7 mouse cellular contexts compared by ENCODE assay signal in the genomic region with DNA sequence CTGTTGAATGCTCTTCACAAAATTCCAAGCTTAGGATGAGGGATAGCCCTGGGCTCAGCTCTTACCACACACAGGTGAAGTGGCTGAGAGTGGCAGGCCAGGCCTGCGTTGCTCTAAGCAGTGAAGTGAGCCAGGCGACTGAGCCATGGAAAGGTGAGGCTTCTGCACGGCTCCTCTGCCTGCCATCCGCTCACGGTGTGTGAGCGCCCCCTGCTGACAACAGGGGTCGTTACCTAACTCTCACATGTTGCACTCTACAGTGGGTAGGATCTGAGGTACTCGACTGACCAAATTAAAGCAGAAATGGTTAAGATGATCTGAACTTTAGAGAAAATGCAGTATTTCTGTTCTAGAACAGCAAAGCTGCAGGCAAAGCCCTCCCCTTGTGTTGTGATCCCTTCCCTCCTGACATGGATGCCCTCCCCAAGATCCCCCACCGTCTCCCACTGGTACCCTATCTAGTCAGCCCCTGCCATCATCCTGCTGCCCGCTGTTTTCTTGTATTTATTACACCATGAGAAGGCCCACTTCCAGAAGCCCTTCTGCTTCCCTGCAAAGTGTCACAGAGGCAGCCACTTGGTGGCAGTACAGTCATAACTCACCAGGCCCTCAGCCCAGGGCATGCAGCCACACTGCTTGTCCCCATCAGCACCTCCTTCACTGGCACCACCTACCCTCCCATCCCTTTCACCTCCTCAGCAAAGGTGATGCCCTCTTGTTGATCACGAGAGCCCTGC. TPM values are rescaled to one million over a fixed set of nuclear protein-coding genes. Genes with fewer than 3 reads are reported as not detected.
A peak's percentile ranks its signal among the peaks of the same experiment; 100 is the strongest.
DNase-seq lines count a peak whose midpoint lies in the region; ATAC-seq and TF ChIP-seq lines count a peak whose summit lies in the region.

No protein-coding gene starts in this region.

- TF ChIP-seq POLR2A in small intestine, adult 2 months (IDR thresholded peaks at IDR 0.05; ENCODE audit: low read depth, low read length): no peak

- peaks cover 56% of the 10 kb centered on the region for H3K36me3 ChIP-seq in intestine, postnatal 0 days (ENCODE audit: control insufficient read depth, insufficient read depth)
- peaks cover 91% of the 10 kb centered on the region for H3K36me3 ChIP-seq in limb, embryonic 10.5 days
- H3K36me3 ChIP-seq in midbrain, embryonic 13.5 days: peaks cover 80% of the 10 kb centered on the region
- peaks cover 24% of the 10 kb centered on the region for H3K36me3 ChIP-seq in small intestine, adult 2 months (ENCODE audit: control insufficient read depth, insufficient read depth, low read length)

- peak; percentile 91 for DNase-seq in adrenal gland, postnatal 10 days
- peak; percentile 75 for DNase-seq in embryo, embryonic 11.5 days (ENCODE audit: low read depth, low spot score)
- DNase-seq in limb, embryonic 10.5 days (ENCODE audit: low spot score): peak; percentile 87

- no peaks in the 10 kb centered on the region for H3K4me1 ChIP-seq in intestine, postnatal 0 days (replicated peaks; ENCODE audit: control insufficient read depth, insufficient read depth, low read length)
- H3K4me1 ChIP-seq in limb, embryonic 10.5 days: peaks cover 21% of the 10 kb centered on the region
- H3K4me1 ChIP-seq in midbrain, embryonic 13.5 days (replicated peaks): peaks cover 15% of the 10 kb centered on the region
- H3K4me1 ChIP-seq in small intestine, adult 2 months (ENCODE audit: control insufficient read depth, insufficient read depth, insufficient read length, low read length): no peaks in the 10 kb centered on the region; the same call in 1 of the 2 replicates

- 27% methylated on average over 11 of the region's 11 CpGs for WGBS in intestine, postnatal 0 days
- 31% methylated on average over 11 of the region's 11 CpGs for WGBS in limb, embryonic 10.5 days
- WGBS in midbrain, embryonic 13.5 days: 31% methylated on average over 11 of the region's 11 CpGs
- 26% methylated on average over 11 of the region's 11 CpGs for WGBS in small intestine, adult 2 months

- no peaks in the 10 kb centered on the region for H3K9me3 ChIP-seq in intestine, postnatal 0 days (ENCODE audit: control insufficient read depth)
- no peaks in the 10 kb centered on the region for H3K9me3 ChIP-seq in limb, embryonic 10.5 days (replicated peaks)
- no peaks in the 10 kb centered on the region for H3K9me3 ChIP-seq in midbrain, embryonic 13.5 days

- H3K27me3 ChIP-seq in intestine, postnatal 0 days (replicated peaks; ENCODE audit: control insufficient read depth, insufficient read depth, low read length): no peaks in the 10 kb centered on the region
- no peaks in the 10 kb centered on the region for H3K27me3 ChIP-seq in limb, embryonic 10.5 days (ENCODE audit: low read depth, poor library complexity, severe bottlenecking)
- no peaks in the 10 kb centered on the region for H3K27me3 ChIP-seq in midbrain, embryonic 13.5 days
- H3K27me3 ChIP-seq in small intestine, adult 2 months (ENCODE audit: control insufficient read depth, insufficient read depth, low read length): no peaks in the 10 kb centered on the region

- peak; percentile 99 for TF ChIP-seq CTCF in intestine, postnatal 0 days (IDR thresholded peaks at IDR 0.05; ENCODE audit: low read depth)
- peak; percentile 93 for TF ChIP-seq CTCF in small intestine, adult 2 months (IDR thresholded peaks at IDR 0.05; ENCODE audit: extremely low read depth, insufficient read length, insufficient replicate concordance, low read depth, low read length)

- H3K4me2 ChIP-seq in intestine, postnatal 0 days (replicated peaks; ENCODE audit: low read depth): no peak overlapping the region
- H3K4me2 ChIP-seq in midbrain, embryonic 13.5 days (replicated peaks): no peak overlapping the region

- peak; percentile 94 for ATAC-seq in granulocyte monocyte progenitor cell, adult 5-6 weeks (replicated peaks; ENCODE audit: poor library complexity, severe bottlenecking)
- peak; percentile 77 for ATAC-seq in intestine, postnatal 0 days
- ATAC-seq in midbrain, embryonic 13.5 days: peak; percentile 80

- no peak overlapping the region for H3K27ac ChIP-seq in intestine, postnatal 0 days (ENCODE audit: low read depth, low read length)
- H3K27ac ChIP-seq in limb, embryonic 10.5 days: no peak overlapping the region
- H3K27ac ChIP-seq in midbrain, embryonic 13.5 days: no peak overlapping the region
- no peak overlapping the region for H3K27ac ChIP-seq in small intestine, adult 2 months (ENCODE audit: insufficient read depth, low read depth, low read length)

- H3K4me3 ChIP-seq in intestine, postnatal 0 days (ENCODE audit: low read depth, low read length): no peak overlapping the region
- H3K4me3 ChIP-seq in limb, embryonic 10.5 days: no peak overlapping the region
- H3K4me3 ChIP-seq in midbrain, embryonic 13.5 days (replicated peaks): no peak overlapping the region
- no peak overlapping the region for H3K4me3 ChIP-seq in small intestine, adult 2 months (ENCODE audit: low read depth, low read length)

- no peak overlapping the region for H3K9ac ChIP-seq in intestine, postnatal 0 days (ENCODE audit: low read depth, low read length)
- no peak overlapping the region for H3K9ac ChIP-seq in midbrain, embryonic 13.5 days (replicated peaks)

RNA-seq across cellular contexts. Expression of gene Sun1, which starts 21.4 kb away (rescaled TPM):
- 10 to 100 TPM; 59.5 to 78.6 TPM for total RNA-seq in adrenal gland, postnatal 10 days (2021)
- 33.4 and 43.0 TPM in 2 replicates for total RNA-seq in granulocyte monocyte progenitor cell, adult 5-6 weeks (2014; fragmentation: Nextera tagmentation)
- 23.3 and 33.9 TPM in 2 replicates for total RNA-seq in granulocyte monocyte progenitor cell, adult 5-6 weeks (2017)
- polyA plus RNA-seq in intestine, postnatal 0 days (2015; fragmentation: Nextera tagmentation; extraction: Ambion mirVana): 12.2 and 13.4 TPM in 2 replicates
- 47.9 and 52.7 TPM in 2 replicates for polyA plus RNA-seq in limb, embryonic 10.5 days (2016; fragmentation: Nextera tagmentation; extraction: Ambion mirVana)
- 45.9 and 49.1 TPM in 2 replicates for polyA plus RNA-seq in midbrain, embryonic 13.5 days (2015; fragmentation: Nextera tagmentation; extraction: Ambion mirVana)
- polyA plus RNA-seq in small intestine, adult 2 months (2012; rRNA removed): 15.4 and 27.5 TPM in 2 replicates

RNA-seq across cellular contexts. Expression of gene Dnaaf5, which starts 29.0 kb away (rescaled TPM):
- 10 to 100 TPM; 15.9 to 19.1 TPM for total RNA-seq in adrenal gland, postnatal 10 days (2021)
- total RNA-seq in granulocyte monocyte progenitor cell, adult 5-6 weeks (2014; fragmentation: Nextera tagmentation): 8.3 and 9.8 TPM in 2 replicates
- total RNA-seq in granulocyte monocyte progenitor cell, adult 5-6 weeks (2017): 7.8 TPM in 2 replicates
- polyA plus RNA-seq in intestine, postnatal 0 days (2015; fragmentation: Nextera tagmentation; extraction: Ambion mirVana): 2.5 and 2.9 TPM in 2 replicates
- polyA plus RNA-seq in limb, embryonic 10.5 days (2016; fragmentation: Nextera tagmentation; extraction: Ambion mirVana): 12.9 and 13.1 TPM in 2 replicates
- polyA plus RNA-seq in midbrain, embryonic 13.5 days (2015; fragmentation: Nextera tagmentation; extraction: Ambion mirVana): 2.3 and 3.9 TPM in 2 replicates
- polyA plus RNA-seq in small intestine, adult 2 months (2012; rRNA removed): 12.0 and 16.4 TPM in 2 replicates

RNA-seq across cellular contexts. Expression of gene Prkar1b, which starts 29.3 kb away (rescaled TPM):
- total RNA-seq in adrenal gland, postnatal 10 days (2021): 10 to 100 TPM; 14.9 to 24.9 TPM
- 1.4 TPM in 1 of 2 replicates, not detected in the other for total RNA-seq in granulocyte monocyte progenitor cell, adult 5-6 weeks (2014; fragmentation: Nextera tagmentation)
- 0.10 and 0.17 TPM in 2 replicates for total RNA-seq in granulocyte monocyte progenitor cell, adult 5-6 weeks (2017)
- 10.0 and 10.9 TPM in 2 replicates for polyA plus RNA-seq in intestine, postnatal 0 days (2015; fragmentation: Nextera tagmentation; extraction: Ambion mirVana)
- polyA plus RNA-seq in limb, embryonic 10.5 days (2016; fragmentation: Nextera tagmentation; extraction: Ambion mirVana): 3.2 and 4.9 TPM in 2 replicates
- 139 and 148 TPM in 2 replicates for polyA plus RNA-seq in midbrain, embryonic 13.5 days (2015; fragmentation: Nextera tagmentation; extraction: Ambion mirVana)
- polyA plus RNA-seq in small intestine, adult 2 months (2012; rRNA removed): 2.2 and 3.8 TPM in 2 replicates

Comparison
In these comparisons a context has a peak if more than half of its experiments do, and no peak if none do; other contexts are left out.
1. RNA of gene Prkar1b, which starts 29.3 kb away (polyA plus RNA-seq): 139 to 148 TPM in midbrain, embryonic 13.5 days; 10.0 to 10.9 TPM in intestine, postnatal 0 days, 3.2 to 4.9 TPM in limb, embryonic 10.5 days and 2.2 to 3.8 TPM in small intestine, adult 2 months; every median in the first group is over 10 times any median in the second.
2. Peak in every context shown above with its lines, with median percentiles within 50 percentile points of each other: DNase-seq and ATAC-seq.